Mouse (Mus musculus): ENCODE results near the gene B3galt4. TPM values are rescaled to one million over a fixed set of nuclear protein-coding genes. Genes with fewer than 3 reads are reported as not detected.
A peak's percentile ranks its signal among the peaks of the same experiment; 100 is the strongest.
"Not testable (repeated sequence)": the region's sequence is repeated elsewhere in the genome, so short reads cannot be mapped to it uniquely, and the experiment has no call there.

B3galt4 gene
- total and polyA plus RNA-seq, 3 experiments, result 2.2 to 2.9 TPM; not detected in 1

DNA sequence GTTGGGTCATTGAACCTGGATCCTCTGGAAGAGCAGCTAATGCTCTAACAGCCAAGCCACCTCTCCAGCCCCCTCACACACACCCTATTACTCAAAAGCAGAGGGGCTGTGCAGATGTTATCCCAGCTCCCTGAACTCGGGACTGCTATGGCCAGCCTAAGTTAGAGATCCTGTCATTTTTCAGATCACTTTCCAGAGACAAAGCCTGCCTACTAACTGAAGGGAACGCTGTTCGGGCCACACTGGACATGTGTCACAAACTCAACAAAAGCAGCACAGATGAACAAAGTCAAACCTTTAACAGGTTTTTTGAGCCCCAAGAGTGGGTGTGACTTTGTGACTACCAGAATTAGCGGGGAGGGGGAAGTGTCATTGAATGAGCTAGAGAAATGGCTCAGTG lies 1.6 kb upstream of the B3galt4 start:
- Histone ChIP-seq H3K27ac (ENCODE audit: control insufficient read depth, low read depth, low read length) (peak overlapping the region; percentile 95), H3K4me1 (ENCODE audit: control insufficient read depth in 1 of 2, insufficient read depth in 2 of 2, low read length in 2 of 2) (peaks cover 0 to 13% of the 10 kb centered on the region in 2 experiments; a peak in 2 of 4 replicates), H3K4me3 (ENCODE audit: control insufficient read depth in 1 of 2, insufficient read depth in 1 of 2, low read depth in 2 of 2, low read length in 2 of 2) (peak overlapping the region; percentile 82 to 87)

GRCm38 (mm10) chr17:33952015-33952414 lies 727 bp upstream of the B3galt4 start:
- H3K9me3 ChIP-seq (replicated peaks; ENCODE audit: insufficient read depth, low read length); DNase-seq (ENCODE audit: low read depth, low spot score); H3K27me3 ChIP-seq (ENCODE audit: control insufficient read depth in 1 of 2, insufficient read depth in 2 of 2, low read length in 2 of 2): not testable (repeated sequence)
- Histone ChIP-seq H3K79me2 (ENCODE audit: control insufficient read depth, insufficient read depth, low read length, poor library complexity) (peaks cover 39% of the 10 kb centered on the region), H3K4me1 (ENCODE audit: control insufficient read depth in 1 of 2, insufficient read depth in 2 of 2, low read length in 2 of 2) (peaks cover 0 to 13% of the 10 kb centered on the region in 2 experiments; a peak in 2 of 4 replicates), H3K36me3 (ENCODE audit: control insufficient read depth in 1 of 2, insufficient read depth in 2 of 2, low read length in 2 of 2) (peaks cover 10 to 17% of the 10 kb centered on the region in 2 experiments), H3K9ac (ENCODE audit: control insufficient read depth, low read depth, low read length, poor library complexity, severe bottlenecking) (peak overlapping the region; percentile 99), H3K27ac (ENCODE audit: control insufficient read depth, low read depth, low read length) (peak overlapping the region; percentile 95), H3K4me3 (ENCODE audit: control insufficient read depth in 1 of 2, insufficient read depth in 1 of 2, low read depth in 2 of 2, low read length in 2 of 2) (peak overlapping the region in 1 of 2 experiments; percentile 82; a peak in 2 of 4 replicates)

More for the DNA sequence above, 1.6 kb upstream of the B3galt4 start:
- TF ChIP-seq ZKSCAN1 (IDR thresholded peaks at IDR 0.05; ENCODE audit: low read depth, low read length) (no peak), MXI1 (IDR thresholded peaks at IDR 0.05; ENCODE audit: low read depth, low read length) (peak; percentile 41; the same call in 1 of the 2 replicates), CHD1 (IDR thresholded peaks at IDR 0.05; ENCODE audit: low read depth, low read length) (0 out of 2 replicates have a peak, but pooled peaks have one; percentile 53), ZNF384 (IDR thresholded peaks at IDR 0.05; ENCODE audit: low read depth, low read length) (no peak), ETS1 (IDR thresholded peaks at IDR 0.05; ENCODE audit: low read depth, low read length) (no peak), ZMIZ1 (IDR thresholded peaks at IDR 0.05; ENCODE audit: low read depth, low read length) (0 out of 2 replicates have a peak, but pooled peaks have one; percentile 36), JUND (IDR thresholded peaks at IDR 0.05; ENCODE audit: low read depth, low read length) (no peak), SIN3A (IDR thresholded peaks at IDR 0.05; ENCODE audit: low read length) (peak; percentile 64), MYC (IDR thresholded peaks at IDR 0.05; ENCODE audit: low read depth, low read length) (0 out of 2 replicates have a peak, but pooled peaks have one; percentile 33), MYB (IDR thresholded peaks at IDR 0.05; ENCODE audit: low read depth, low read length) (0 out of 2 replicates have a peak, but pooled peaks have one; percentile 14)
- Histone ChIP-seq H3K36me3 (ENCODE audit: control insufficient read depth in 1 of 2, insufficient read depth in 2 of 2, low read length in 2 of 2) (peaks cover 10 to 18% of the 10 kb centered on the region in 2 experiments), H3K27me3 (ENCODE audit: control insufficient read depth in 1 of 2, insufficient read depth in 2 of 2, low read length in 2 of 2) (no peaks in the 10 kb centered on the region), H3K79me2 (ENCODE audit: control insufficient read depth, insufficient read depth, low read length, poor library complexity) (peaks cover 40% of the 10 kb centered on the region), H3K9ac (ENCODE audit: control insufficient read depth, low read depth, low read length, poor library complexity, severe bottlenecking) (peak overlapping the region; percentile 99), H3K9me3 (replicated peaks; ENCODE audit: insufficient read depth, low read length) (no peaks in the 10 kb centered on the region)
- peak; percentile 46 for DNase-seq (ENCODE audit: low read depth, low spot score)

DNA sequence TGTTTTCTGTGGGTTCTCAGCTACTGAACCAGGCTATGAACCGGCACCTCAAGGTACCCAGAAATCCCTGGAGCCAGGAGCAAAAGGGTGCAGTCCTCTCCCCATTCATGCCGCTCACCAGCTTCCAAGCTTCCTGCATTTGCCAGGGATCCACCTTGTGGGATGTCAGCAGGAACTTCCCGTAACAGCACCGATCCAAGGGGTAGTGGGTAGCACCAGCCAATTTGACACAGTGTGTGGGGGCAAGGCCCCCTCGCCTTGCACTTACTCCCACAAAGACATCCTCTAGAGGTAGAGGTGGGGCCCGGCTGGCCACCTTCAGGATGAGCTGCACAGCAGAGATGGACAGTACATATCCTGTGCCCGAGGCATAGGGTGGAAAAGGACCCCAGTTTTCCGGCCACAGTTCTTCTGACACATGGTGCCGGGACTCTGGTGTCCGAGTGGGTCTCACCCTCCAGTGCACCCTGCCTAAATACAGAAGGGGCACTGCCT lies 1.1 kb downstream of the B3galt4 start:
- Histone ChIP-seq H3K4me1 (ENCODE audit: control insufficient read depth in 1 of 2, insufficient read depth in 2 of 2, low read length in 2 of 2) (peaks cover 0 to 13% of the 10 kb centered on the region in 2 experiments; a peak in 2 of 4 replicates), H3K9me3 (replicated peaks; ENCODE audit: insufficient read depth, low read length) (no peaks in the 10 kb centered on the region), H3K36me3 (ENCODE audit: control insufficient read depth in 1 of 2, insufficient read depth in 2 of 2, low read length in 2 of 2) (peaks cover 13% of the 10 kb centered on the region in 2 experiments), H3K79me2 (ENCODE audit: control insufficient read depth, insufficient read depth, low read length, poor library complexity) (peaks cover 28% of the 10 kb centered on the region), H3K27ac (ENCODE audit: control insufficient read depth, low read depth, low read length) (no peak overlapping the region), H3K4me3 (ENCODE audit: control insufficient read depth in 1 of 2, insufficient read depth in 1 of 2, low read depth in 2 of 2, low read length in 2 of 2) (no peak overlapping the region), H3K9ac (ENCODE audit: control insufficient read depth, low read depth, low read length, poor library complexity, severe bottlenecking) (peak overlapping the region; percentile 81; the same call in 1 of the 2 replicates), H3K27me3 (ENCODE audit: control insufficient read depth in 1 of 2, insufficient read depth in 2 of 2, low read length in 2 of 2) (no peaks in the 10 kb centered on the region)
- DNase-seq (ENCODE audit: low read depth, low spot score), result peak; percentile 41
- peak; percentile 38; the same call in 1 of the 2 replicates for TF ChIP-seq POLR2AphosphoS5 (IDR thresholded peaks at IDR 0.05; ENCODE audit: borderline replicate concordance, low read depth, low read length)
- no peak for TF ChIP-seq TCF12 (IDR thresholded peaks at IDR 0.05; ENCODE audit: low read depth, low read length)
